Mouse (Mus musculus) right cerebral cortex, postnatal 36 days (tissue): ENCODE measurements around the gene Hoxa4.

ENCODE experiments used
- DNase-seq, 2 experiments: peaks; one replicate each; pipeline ENCODE4 v3.0.0; 2022; ENCODE audit warnings: low spot score in 2 of 2, mixed read lengths in 1 of 2

The Hoxa4 gene

GRCm38 (mm10) chr6:52228475-52229465 lies 37.2 kb upstream of the Hoxa4 start:
- no peak for DNase-seq

GRCm38 (mm10) chr6:52227470-52228222 lies 36.1 kb upstream of the Hoxa4 start:
- no peak for DNase-seq

GRCm38 (mm10) chr6:52226569-52227257 lies 35.2 kb upstream of the Hoxa4 start:
- DNase-seq: no peak

GRCm38 (mm10) chr6:52225612-52226568 lies 34.3 kb upstream of the Hoxa4 start:
- DNase-seq: no peak

GRCm38 (mm10) chr6:52224895-52225611 lies 33.5 kb upstream of the Hoxa4 start:
- DNase-seq: no peak

GRCm38 (mm10) chr6:52223939-52224760 lies 32.6 kb upstream of the Hoxa4 start:
- no peak for DNase-seq

GRCm38 (mm10) chr6:52222729-52223128 lies 31.2 kb upstream of the Hoxa4 start:
- DNase-seq: no peak

- DNase-seq: no peak
Observed at GRCm38 (mm10) chr6:52221993-52222685, 30.6 kb upstream of the Hoxa4 start.

GRCm38 (mm10) chr6:52221337-52221992 lies 29.9 kb upstream of the Hoxa4 start, which contains the start of gene Hoxa7:
Gene Hoxa7, minus strand, starts transcription at chr6:52221854.
- DNase-seq: peak; percentile 36 to 50

GRCm38 (mm10) chr6:52220865-52221310 lies 29.3 kb upstream of the Hoxa4 start:
- no peak for DNase-seq

GRCm38 (mm10) chr6:52220003-52220864 lies 28.7 kb upstream of the Hoxa4 start:
- DNase-seq: no peak

GRCm38 (mm10) chr6:52219234-52219942 lies 27.8 kb upstream of the Hoxa4 start:
- DNase-seq: no peak

GRCm38 (mm10) chr6:52218643-52219215 lies 27.2 kb upstream of the Hoxa4 start:
- DNase-seq: no peak

GRCm38 (mm10) chr6:52217895-52218642 lies 26.5 kb upstream of the Hoxa4 start:
- no peak for DNase-seq

- DNase-seq: no peak
Observed at GRCm38 (mm10) chr6:52217459-52217768, 25.9 kb upstream of the Hoxa4 start.
